ENCODE assay signal across 8 mouse cellular contexts in the genomic region with DNA sequence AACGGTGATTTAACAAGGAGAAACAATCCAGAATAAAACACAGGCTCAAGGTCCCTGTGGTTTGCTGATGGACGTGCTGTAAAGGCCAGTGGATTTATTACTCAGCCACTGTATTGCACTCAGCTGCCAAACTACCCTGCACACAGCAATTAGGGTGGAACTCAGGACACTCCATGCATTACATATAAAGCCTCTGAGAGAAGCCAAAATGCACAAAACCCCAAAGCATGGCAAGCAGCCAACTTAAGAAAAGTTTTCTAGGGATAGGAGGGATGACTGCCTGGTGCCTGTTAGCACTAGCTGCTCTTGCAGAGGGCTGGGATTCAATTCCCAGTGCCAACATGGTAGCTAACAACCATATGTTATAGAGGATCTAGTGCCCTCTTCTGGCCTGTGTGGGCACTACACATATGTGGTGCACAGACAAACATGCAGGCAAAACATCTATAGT. TPM values are rescaled to one million over a fixed set of nuclear protein-coding genes. Genes with fewer than 3 reads are reported as not detected.
DNase-seq lines count a peak whose midpoint lies in the region; ATAC-seq lines count a peak whose summit lies in the region.

No protein-coding gene starts in this region.

- H3K4me1 ChIP-seq in kidney, embryonic 14.5 days (ENCODE audit: control insufficient read depth, insufficient read depth, low read length) = peaks cover 33% of the 10 kb centered on the region

- no peak overlapping the region for H3K4me3 ChIP-seq in kidney, embryonic 14.5 days (ENCODE audit: low read length)

- H3K27ac ChIP-seq in kidney, embryonic 14.5 days (ENCODE audit: low read depth, low read length) = peak overlapping the region; percentile 49; the same call in 1 of the 2 replicates

- no peak for ATAC-seq in kidney, embryonic 14.5 days (ENCODE audit: low FRiP score, low TSS enrichment)

- H3K27me3 ChIP-seq in kidney, embryonic 14.5 days (ENCODE audit: control insufficient read depth, insufficient read depth, low read length) = no peaks in the 10 kb centered on the region

- H3K36me3 ChIP-seq in kidney, embryonic 14.5 days (ENCODE audit: control insufficient read depth, insufficient read depth, low read length) = no peaks in the 10 kb centered on the region

- peak; percentile 46 for DNase-seq in kidney, adult 18-20 months
- DNase-seq in kidney, adult 11 months = no peak
- DNase-seq in R1 (ENCODE audit: low read depth, low spot score) = peak; percentile 74
- peak; percentile 45 to 74 for DNase-seq in spleen, postnatal 4 days (ENCODE audit: low spot score in 2 of 2)
- DNase-seq in embryo, embryonic 10.5 days (ENCODE audit: low spot score) = no peak
- no peak for DNase-seq in ovary, postnatal 36 days (ENCODE audit: low spot score)
- DNase-seq in testis, postnatal 14 days (ENCODE audit: low spot score) = no peak

- H3K9me3 ChIP-seq in kidney, embryonic 14.5 days (ENCODE audit: control insufficient read depth, low read length) = no peaks in the 10 kb centered on the region

- 74% methylated on average over 2 of the region's 2 CpGs for WGBS in kidney, embryonic 14.5 days

- H3K4me2 ChIP-seq in kidney, embryonic 14.5 days (replicated peaks; ENCODE audit: low read depth, low read length) = no peak overlapping the region

- H3K9ac ChIP-seq in kidney, embryonic 14.5 days (ENCODE audit: low read depth, low read length) = no peak overlapping the region

RNA-seq across cellular contexts. Expression of a gene that starts 45.3 kb away (rescaled TPM):
- polyA plus RNA-seq in kidney, embryonic 14.5 days (2014; fragmentation: Nextera tagmentation; extraction: Ambion mirVana) = 11.3 and 19.3 TPM in 2 replicates

RNA-seq across cellular contexts. Expression of a gene that starts 45.7 kb away (rescaled TPM):
- polyA plus RNA-seq in kidney, embryonic 14.5 days (2014; fragmentation: Nextera tagmentation; extraction: Ambion mirVana) = 1.3 and 1.5 TPM in 2 replicates

Comparison
In these comparisons a context has a peak if more than half of its experiments do, and no peak if none do; other contexts are left out.
1. DNase-seq: peak in kidney, adult 18-20 months (single experiment), R1 (single experiment) and spleen, postnatal 4 days (2 of 2); none in kidney, adult 11 months (single experiment), embryo, embryonic 10.5 days (single experiment), ovary, postnatal 36 days (single experiment) and testis, postnatal 14 days (single experiment).